Mouse (Mus musculus): ENCODE measurements around the gene Dnm3.

Gene Dnm3

GRCm38 (mm10) chr1:162243651-162243990, 234.2 kb downstream of the Dnm3 start:
- no peak for DNase-seq (ENCODE audit: low read depth)

DNA sequence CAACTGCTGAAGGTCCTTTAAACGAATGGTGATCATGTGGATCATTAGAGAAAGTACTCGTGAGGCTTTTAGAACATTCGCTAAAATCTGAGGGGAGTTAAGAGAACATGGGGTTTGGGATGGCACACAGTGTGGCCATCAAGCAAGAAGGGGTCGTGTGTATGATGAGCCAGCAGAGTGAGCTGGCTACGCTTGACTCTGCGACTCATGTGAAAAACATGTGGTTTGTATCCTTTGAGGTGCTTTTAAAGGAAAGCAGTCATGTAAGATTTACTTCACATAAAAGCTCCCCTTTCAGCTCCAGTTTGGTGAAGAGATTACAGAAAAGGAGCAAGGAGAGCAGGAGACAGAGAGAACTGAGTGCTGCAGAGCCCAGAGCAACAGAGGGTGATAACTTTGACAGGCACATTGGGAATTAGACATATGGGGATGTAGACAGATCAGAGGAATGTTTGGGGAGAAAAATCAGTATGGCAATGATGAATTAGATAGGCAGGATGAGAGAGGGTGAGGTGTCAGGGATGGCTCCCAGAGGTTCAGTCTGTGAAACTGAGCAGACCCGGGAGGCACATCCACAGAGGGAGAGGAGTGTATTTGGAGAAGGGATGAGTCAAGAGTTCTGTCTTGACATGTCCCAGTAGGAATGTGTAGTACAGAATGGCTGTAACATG, 234.7 kb downstream of the Dnm3 start:
- DNase-seq (ENCODE audit: low read depth), result no peak

DNA sequence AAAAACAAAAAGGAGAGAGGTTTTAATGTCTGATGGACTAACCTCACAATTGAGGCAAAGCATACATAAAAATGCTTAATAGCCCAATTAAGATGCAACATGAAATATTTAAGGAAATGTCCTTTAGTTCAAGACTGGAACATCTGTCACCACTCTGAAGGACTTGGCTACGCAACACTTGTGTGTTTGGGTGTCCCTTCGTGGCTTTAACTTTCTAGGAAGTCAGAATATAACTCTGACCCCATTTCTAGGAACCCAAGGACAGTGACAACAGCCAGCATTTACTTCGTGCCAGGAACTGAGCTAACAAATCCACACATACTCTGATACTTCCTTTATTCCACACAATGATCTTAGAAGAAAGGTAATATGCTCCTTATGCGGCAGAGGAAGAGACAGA, 237.1 kb downstream of the Dnm3 start:
- no peak for DNase-seq (ENCODE audit: low read depth)

DNA sequence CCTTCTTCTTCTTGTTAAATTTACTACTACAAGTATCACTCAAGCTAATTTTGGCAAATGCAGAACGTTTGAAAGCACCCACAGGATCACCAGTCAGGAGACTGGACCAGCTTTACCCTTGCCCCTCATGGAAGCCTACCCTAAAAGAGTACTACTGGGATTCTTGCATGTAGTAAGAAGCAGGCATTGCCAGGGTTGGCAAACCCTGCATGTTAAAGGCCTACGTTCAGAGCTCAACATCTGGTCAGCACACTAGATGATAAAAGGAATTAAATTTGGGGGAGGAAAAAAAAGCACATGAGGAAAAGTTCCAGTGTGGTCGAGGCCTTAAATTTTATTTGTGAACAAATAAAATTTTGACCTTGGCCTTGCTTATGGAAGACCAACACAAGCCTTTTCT, 239.2 kb downstream of the Dnm3 start:
- DNase-seq (ENCODE audit: low read depth), result no peak

GRCm38 (mm10) chr1:162236624-162237159, 241.1 kb downstream of the Dnm3 start:
- DNase-seq (ENCODE audit: low read depth), result no peak

DNA sequence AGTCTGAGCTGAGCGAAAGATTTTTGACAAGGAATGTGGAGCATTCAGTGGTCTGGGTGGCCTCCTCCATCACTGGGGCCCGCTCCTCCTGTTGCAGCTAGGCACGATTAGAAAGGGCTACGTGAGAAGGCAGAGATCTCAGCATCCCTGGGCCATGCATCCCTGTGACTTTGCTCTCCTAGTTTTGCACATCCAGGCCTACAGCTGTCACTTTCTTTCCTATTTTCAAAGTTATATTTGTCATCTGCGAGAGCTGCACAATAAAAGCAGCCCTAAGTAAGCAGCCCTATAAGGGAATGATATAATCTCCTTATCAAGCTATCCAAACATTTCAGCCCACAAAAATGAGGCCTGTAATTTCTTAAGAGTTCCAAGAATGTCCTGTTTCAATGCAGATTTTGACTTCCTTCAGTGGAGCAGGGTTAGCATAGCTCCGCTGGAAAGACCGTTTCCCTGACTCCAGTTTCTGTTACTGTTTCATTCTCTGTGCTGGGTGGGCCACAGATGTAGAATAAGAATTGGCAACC, 252.2 kb downstream of the Dnm3 start:
- no peak for DNase-seq (ENCODE audit: low read depth)

- no peak for DNase-seq (ENCODE audit: low read depth)
These were observed 252.8 kb downstream of the Dnm3 start for GRCm38 (mm10) chr1:162224817-162225605.

DNA sequence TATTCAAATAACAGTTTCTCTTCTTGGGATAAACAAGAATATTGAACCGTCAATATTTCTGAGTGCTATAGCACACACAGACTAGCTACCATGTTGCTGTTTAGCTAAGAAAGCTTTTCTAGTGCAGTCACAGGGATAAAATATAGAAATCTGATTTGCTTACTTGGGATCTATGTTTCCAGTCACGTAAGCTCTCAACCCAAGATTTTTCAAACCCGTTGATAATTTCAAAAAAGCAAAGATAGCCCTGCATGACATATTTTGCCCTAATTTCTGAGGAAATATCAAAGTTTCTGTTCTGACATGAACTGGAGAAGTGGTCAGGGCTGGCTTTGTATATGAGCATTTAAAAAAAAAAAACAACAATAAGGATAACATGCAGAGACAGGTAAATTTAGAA, 253.8 kb downstream of the Dnm3 start:
- no peak for DNase-seq (ENCODE audit: low read depth)

- no peak for DNase-seq (ENCODE audit: low read depth)
These were observed 254.4 kb downstream of the Dnm3 start for GRCm38 (mm10) chr1:162223258-162223940.

DNA sequence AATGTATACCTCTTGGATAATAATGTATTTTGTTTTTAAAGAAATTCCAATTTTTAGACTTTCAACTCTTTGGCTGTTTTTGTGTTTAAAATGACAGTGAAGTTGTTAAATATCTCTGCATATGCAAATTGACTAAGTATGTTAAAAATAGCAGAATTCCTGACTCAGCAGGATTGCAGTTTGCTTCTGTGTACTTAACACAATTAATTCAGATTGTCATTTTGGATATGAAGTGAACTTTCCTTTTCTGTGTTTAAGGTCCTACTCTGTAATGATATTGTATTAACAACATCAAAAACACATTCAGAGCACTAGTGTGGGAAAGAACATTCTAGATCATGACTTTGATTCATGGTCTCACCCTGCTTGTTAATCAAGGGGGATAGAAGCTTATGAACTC, 255.5 kb downstream of the Dnm3 start:
- no peak for DNase-seq (ENCODE audit: low read depth)

DNA sequence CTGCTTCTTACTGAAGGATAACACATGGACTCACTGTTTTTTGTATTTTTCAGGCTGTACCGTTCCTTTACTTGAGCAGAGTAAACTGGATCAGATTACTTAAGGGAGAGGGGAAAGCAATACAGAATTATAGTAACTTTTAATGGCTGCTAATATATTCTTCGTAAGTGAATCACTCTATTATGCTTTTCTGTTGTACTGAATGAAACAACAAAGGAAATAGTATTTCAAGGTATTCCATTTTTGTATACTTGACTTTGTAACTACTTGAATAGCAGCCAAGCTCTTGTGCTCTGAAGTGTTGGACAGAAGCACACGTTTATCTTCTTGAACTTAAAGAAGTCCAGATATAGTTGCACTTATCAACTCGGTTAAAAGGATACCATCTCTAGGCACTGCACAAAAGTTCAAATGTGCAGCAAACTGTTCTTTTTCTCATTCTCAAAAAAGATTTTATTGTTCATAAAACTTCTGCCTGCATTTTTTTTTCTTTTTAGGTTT, 256.0 kb downstream of the Dnm3 start:
- DNase-seq (ENCODE audit: low read depth), result no peak

GRCm38 (mm10) chr1:162220891-162221290, 256.9 kb downstream of the Dnm3 start:
- DNase-seq (ENCODE audit: low read depth), result no peak

DNA sequence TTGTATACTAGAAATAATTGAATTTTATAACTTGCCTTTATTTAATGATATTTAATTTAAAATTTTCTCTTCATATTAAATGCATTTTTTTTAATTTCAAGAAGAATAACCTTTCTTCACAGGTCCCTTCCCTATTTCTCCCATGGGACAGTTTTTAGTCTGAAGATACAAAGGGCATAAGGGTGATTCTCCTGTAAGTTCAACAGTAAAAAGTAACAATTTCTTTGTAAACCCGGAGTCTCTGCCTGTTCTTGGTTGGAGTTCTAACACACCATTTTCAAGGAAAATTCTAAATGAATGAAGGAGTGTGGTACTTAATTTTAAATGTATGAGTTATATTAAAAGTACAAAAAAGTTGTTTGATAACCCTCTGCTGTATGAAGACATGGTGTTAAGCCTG, 258.1 kb downstream of the Dnm3 start:
- no peak for DNase-seq (ENCODE audit: low read depth)

GRCm38 (mm10) chr1:162218530-162219180, 259.2 kb downstream of the Dnm3 start:
- DNase-seq (ENCODE audit: low read depth), result peak; percentile 3

DNA sequence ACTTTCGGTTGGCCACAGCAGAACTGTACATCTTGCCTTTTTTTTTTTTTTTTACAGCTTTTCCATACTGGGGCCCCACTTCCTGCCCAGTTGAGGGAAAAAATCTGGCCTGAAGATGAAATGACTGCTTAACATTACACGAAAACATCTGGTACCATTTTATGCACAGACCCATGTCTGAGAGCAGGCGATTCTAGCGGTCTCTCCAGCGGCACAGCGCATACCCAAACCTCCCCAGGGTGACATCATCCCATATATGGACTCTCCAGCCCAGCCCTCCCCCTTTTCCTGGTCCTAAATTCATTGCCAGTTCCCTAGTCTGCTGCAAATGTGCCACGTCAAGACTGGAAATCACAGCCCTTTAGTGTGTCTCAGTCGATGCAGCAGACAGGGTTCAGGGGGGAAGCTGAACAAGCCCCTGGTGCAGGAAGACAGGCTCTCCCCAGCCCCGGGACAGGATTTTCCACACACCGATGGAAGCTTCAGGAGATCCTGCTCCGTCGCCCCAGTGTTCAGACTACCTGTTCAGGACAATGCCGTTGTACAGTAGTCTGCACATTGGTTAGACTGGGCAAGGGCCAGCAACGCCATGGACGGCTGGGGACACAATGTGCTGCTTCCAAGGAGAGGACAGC, 260.4 kb downstream of the Dnm3 start:
- DNase-seq (ENCODE audit: low read depth), result no peak

- no peak for DNase-seq (ENCODE audit: low read depth)
These were observed 261.2 kb downstream of the Dnm3 start for GRCm38 (mm10) chr1:162216656-162217055.

DNA sequence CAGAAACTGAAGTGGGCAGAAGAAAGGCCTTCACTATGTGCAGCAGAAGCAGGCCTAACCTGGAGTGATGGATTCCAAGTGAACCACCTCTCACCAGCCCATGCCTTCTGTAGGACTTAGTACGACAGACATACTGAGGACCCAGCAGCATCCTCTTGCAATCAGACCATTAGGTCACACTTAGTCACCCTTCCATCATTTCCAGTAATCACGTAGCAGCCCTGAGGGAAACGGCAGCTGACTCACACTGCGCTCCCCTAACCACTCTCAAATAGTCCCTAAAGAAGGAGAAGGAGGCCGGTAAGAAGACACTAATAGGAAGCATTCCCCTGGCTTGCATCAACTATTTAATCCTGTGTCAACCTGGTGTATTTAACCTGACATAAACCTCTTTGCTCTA, 262.1 kb downstream of the Dnm3 start:
- no peak for DNase-seq (ENCODE audit: low read depth)

GRCm38 (mm10) chr1:162213066-162213465, 264.8 kb downstream of the Dnm3 start:
- DNase-seq (ENCODE audit: low read depth), result no peak

- no peak for DNase-seq (ENCODE audit: low read depth)
These were observed 267.3 kb downstream of the Dnm3 start for GRCm38 (mm10) chr1:162210529-162210928.

GRCm38 (mm10) chr1:162209487-162210149, 268.2 kb downstream of the Dnm3 start:
- no peak for DNase-seq (ENCODE audit: low read depth)

GRCm38 (mm10) chr1:162209010-162209409, 268.8 kb downstream of the Dnm3 start:
- DNase-seq (ENCODE audit: low read depth), result no peak
